ENCODE assay signal across 11 mouse cellular contexts in the genomic region with DNA sequence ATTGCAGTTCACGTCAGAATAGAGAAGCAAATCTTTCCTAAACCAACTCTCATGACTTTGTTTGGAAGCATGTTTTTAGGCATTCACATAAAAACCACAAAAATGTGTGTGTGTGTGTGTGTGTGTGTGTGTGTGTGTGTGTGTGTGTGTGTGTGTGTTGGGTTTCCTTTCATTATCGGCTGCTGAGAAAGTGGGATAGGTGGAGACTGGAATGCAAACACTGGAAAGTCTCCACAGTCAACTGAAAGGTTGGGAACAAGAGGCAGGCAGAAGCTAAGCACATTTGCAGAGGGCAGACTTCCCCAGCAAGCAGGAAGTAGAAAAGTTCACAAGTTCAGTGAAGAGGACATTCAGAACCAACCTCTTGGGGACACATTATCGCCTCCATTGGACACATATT.
DNase-seq lines count a peak whose midpoint lies in the region; ATAC-seq and TF ChIP-seq lines count a peak whose summit lies in the region.
"Had no signal": no experiment of that assay in that cellular context is flagged by ENCODE, and none has a peak within 500 bp of the region (broad histone marks: within the 10 kb centered on the region; RNA-seq: fewer than 3 reads in every experiment).

No protein-coding gene starts in this region.

- no peak overlapping the region for H3K4me2 ChIP-seq in heart, embryonic 13.5 days
- no peak overlapping the region for H3K4me2 ChIP-seq in stomach, embryonic 16.5 days (ENCODE audit: low read depth, low read length)
- no peak overlapping the region for H3K4me2 ChIP-seq in neural tube, embryonic 15.5 days
- no peak overlapping the region for H3K4me2 ChIP-seq in hindbrain, embryonic 16.5 days (ENCODE audit: low read length)

- H3K27me3 ChIP-seq in heart, embryonic 13.5 days (replicated peaks) = no peaks in the 10 kb centered on the region
- H3K27me3 ChIP-seq in stomach, embryonic 16.5 days (ENCODE audit: control insufficient read depth, insufficient read depth, low read length) = no peaks in the 10 kb centered on the region; the same call in 1 of the 2 replicates
- H3K27me3 ChIP-seq in neural tube, embryonic 15.5 days (replicated peaks) = peaks cover 18% of the 10 kb centered on the region
- H3K27me3 ChIP-seq in hindbrain, embryonic 16.5 days (replicated peaks; ENCODE audit: control insufficient read depth, insufficient read depth, low read length) = peaks cover 3% of the 10 kb centered on the region

- peaks cover 10% of the 10 kb centered on the region for H3K4me1 ChIP-seq in lung, adult 2 months (ENCODE audit: control insufficient read depth, insufficient read depth, low read length)
- peaks cover 5% of the 10 kb centered on the region for H3K4me1 ChIP-seq in heart, embryonic 13.5 days
- H3K4me1 ChIP-seq in stomach, embryonic 16.5 days (ENCODE audit: control insufficient read depth, insufficient read depth, low read length) = no peaks in the 10 kb centered on the region
- no peaks in the 10 kb centered on the region for H3K4me1 ChIP-seq in neural tube, embryonic 15.5 days
- no peaks in the 10 kb centered on the region for H3K4me1 ChIP-seq in hindbrain, embryonic 16.5 days (ENCODE audit: control insufficient read depth, insufficient read depth, low read depth, low read length)

- peak; percentile 43 to 63 for DNase-seq in lung, adult 18-20 months
- no peak for DNase-seq in lung, adult 2 months
- peak; percentile 23 to 52 for DNase-seq in kidney, postnatal 36 days
- DNase-seq in adrenal gland, postnatal 36 days = no peak
- DNase-seq: cerebellum, adult 2 months; thymus, adult 2 months had no signal

- H3K9ac ChIP-seq in heart, embryonic 13.5 days = no peak overlapping the region
- no peak overlapping the region for H3K9ac ChIP-seq in stomach, embryonic 16.5 days (ENCODE audit: low read length)
- H3K9ac ChIP-seq in neural tube, embryonic 15.5 days (replicated peaks) = no peak overlapping the region
- H3K9ac ChIP-seq in hindbrain, embryonic 16.5 days (ENCODE audit: low read depth, low read length) = no peak overlapping the region

- WGBS in lung, adult 2 months = 34% methylated on average over 3 of the region's 3 CpGs
- 57% methylated on average over 2 of the region's 3 CpGs for WGBS in heart, embryonic 13.5 days
- 17% methylated on average over 3 of the region's 3 CpGs for WGBS in stomach, embryonic 16.5 days
- 65% methylated on average over 3 of the region's 3 CpGs for WGBS in neural tube, embryonic 15.5 days
- WGBS in hindbrain, embryonic 16.5 days = 64% methylated on average over 3 of the region's 3 CpGs

- H3K9me3 ChIP-seq in heart, embryonic 13.5 days = no peaks in the 10 kb centered on the region
- no peaks in the 10 kb centered on the region for H3K9me3 ChIP-seq in stomach, embryonic 16.5 days (replicated peaks; ENCODE audit: control insufficient read depth, low read length)
- H3K9me3 ChIP-seq in neural tube, embryonic 15.5 days (replicated peaks) = no peaks in the 10 kb centered on the region
- no peaks in the 10 kb centered on the region for H3K9me3 ChIP-seq in hindbrain, embryonic 16.5 days (ENCODE audit: control insufficient read depth, low read length)

- TF ChIP-seq CTCF in lung, adult 2 months (IDR thresholded peaks at IDR 0.05; ENCODE audit: insufficient read depth, low read length) = no peak

- peak overlapping the region; percentile 63 for H3K27ac ChIP-seq in heart, embryonic 13.5 days (replicated peaks)
- peak overlapping the region; percentile 69 for H3K27ac ChIP-seq in stomach, embryonic 16.5 days (ENCODE audit: low read length)
- H3K27ac ChIP-seq in neural tube, embryonic 15.5 days (replicated peaks) = no peak overlapping the region
- no peak overlapping the region for H3K27ac ChIP-seq in hindbrain, embryonic 16.5 days (ENCODE audit: low read depth, low read length)

- no peak for ATAC-seq in heart, embryonic 13.5 days (ENCODE audit: extremely low read depth, insufficient number of reproducible peaks, low FRiP score, low TSS enrichment)
- ATAC-seq in stomach, embryonic 16.5 days (ENCODE audit: insufficient read depth, low FRiP score) = peak; percentile 53; the same call in 1 of the 2 replicates
- ATAC-seq in neural tube, embryonic 15.5 days (ENCODE audit: low FRiP score) = no peak
- ATAC-seq in hindbrain, embryonic 16.5 days = no peak
- ATAC-seq: Patski had no signal

- TF ChIP-seq POLR2A in lung, adult 2 months (IDR thresholded peaks at IDR 0.05; ENCODE audit: borderline replicate concordance, extremely low read depth, low read depth, low read length) = no peak

- no peaks in the 10 kb centered on the region for H3K36me3 ChIP-seq in heart, embryonic 13.5 days
- H3K36me3 ChIP-seq in stomach, embryonic 16.5 days (ENCODE audit: control insufficient read depth, insufficient read depth, low read length) = no peaks in the 10 kb centered on the region
- no peaks in the 10 kb centered on the region for H3K36me3 ChIP-seq in neural tube, embryonic 15.5 days
- H3K36me3 ChIP-seq in hindbrain, embryonic 16.5 days (ENCODE audit: control insufficient read depth, insufficient read depth, low read length) = no peaks in the 10 kb centered on the region

- no peak overlapping the region for H3K4me3 ChIP-seq in lung, adult 2 months (replicated peaks; ENCODE audit: extremely low read depth, low read depth, low read length)
- H3K4me3 ChIP-seq in heart, embryonic 13.5 days = no peak overlapping the region
- H3K4me3 ChIP-seq in stomach, embryonic 16.5 days (replicated peaks; ENCODE audit: low read length) = no peak overlapping the region
- no peak overlapping the region for H3K4me3 ChIP-seq in neural tube, embryonic 15.5 days (replicated peaks)
- H3K4me3 ChIP-seq in hindbrain, embryonic 16.5 days (ENCODE audit: low read length) = no peak overlapping the region

Comparison
In these comparisons a context has a peak if more than half of its experiments do, and no peak if none do; other contexts are left out.
1. DNase-seq: peak in lung, adult 18-20 months (2 of 2) and kidney, postnatal 36 days (2 of 2); none in lung, adult 2 months (single experiment) and adrenal gland, postnatal 36 days (0 of 2).
2. H3K27ac ChIP-seq: peak in heart, embryonic 13.5 days (single experiment) and stomach, embryonic 16.5 days (single experiment); none in neural tube, embryonic 15.5 days (single experiment) and hindbrain, embryonic 16.5 days (single experiment).